Mouse (Mus musculus) heart, postnatal 36 days (tissue): ENCODE data around the gene Fgf4. TPM values are rescaled to one million over a fixed set of nuclear protein-coding genes. Genes with fewer than 3 reads are reported as not detected.
"Not testable (repeated sequence)": the region's sequence is repeated elsewhere in the genome, so short reads cannot be mapped to it uniquely, and the experiment has no call there.

ENCODE experiments used
- DNase-seq, 2 experiments: peaks; one replicate each; pipeline ENCODE4 v3.0.0; 2021 to 2022
- intact Hi-C: fragments of 180-260 bp; cut with DNase I; formaldehyde crosslinking; loops from one replicate; pipeline ENCODE4 v1.15.1; 2025
- total RNA-seq, 2 experiments: library from RNA; stranded (reverse); gene quantifications; 2 replicates each; pipeline ENCODE4 v1.2.3; 2021

Fgf4 gene
- total RNA-seq, 2 experiments from 2014 or later = not detected

GRCm38 (mm10) chr7:144863196-144863595 is 16.0 kb downstream of the Fgf4 start:
- intact Hi-C loops = no loop called here
- DNase-seq = no peak

GRCm38 (mm10) chr7:144864160-144864670 is 17.0 kb downstream of the Fgf4 start:
- intact Hi-C loops = no loop called here
- DNase-seq = no peak

- intact Hi-C loops = no loop called here
- DNase-seq = no peak
Observed at GRCm38 (mm10) chr7:144867161-144867560, 20.0 kb downstream of the Fgf4 start.

- intact Hi-C loops = no loop called here
- DNase-seq = no peak
Observed at GRCm38 (mm10) chr7:144867602-144868001, 20.4 kb downstream of the Fgf4 start.

GRCm38 (mm10) chr7:144872420-144872819 is 25.3 kb downstream of the Fgf4 start:
- no peak for DNase-seq
- intact Hi-C loops = no loop called here

- no peak for DNase-seq
- intact Hi-C loops = no loop called here
Observed at GRCm38 (mm10) chr7:144873160-144873559, 26.0 kb downstream of the Fgf4 start.

- intact Hi-C loops = no loop called here
- DNase-seq = no peak
Observed at GRCm38 (mm10) chr7:144874226-144874625, 27.1 kb downstream of the Fgf4 start.

GRCm38 (mm10) chr7:144878401-144878800 is 31.2 kb downstream of the Fgf4 start:
- DNase-seq = no peak
- intact Hi-C loops = no loop called here

- intact Hi-C loops = no loop called here
- no peak for DNase-seq
Observed at GRCm38 (mm10) chr7:144883106-144883505, 35.9 kb downstream of the Fgf4 start.

- DNase-seq = no peak
- intact Hi-C loops = no loop called here
Observed at GRCm38 (mm10) chr7:144887672-144888071, 40.5 kb downstream of the Fgf4 start.

GRCm38 (mm10) chr7:144888564-144889299 is 41.6 kb downstream of the Fgf4 start:
- no peak for DNase-seq
- intact Hi-C loops = no loop called here

GRCm38 (mm10) chr7:144890661-144891060 is 43.5 kb downstream of the Fgf4 start:
- DNase-seq, intact Hi-C loops: not testable (repeated sequence)

GRCm38 (mm10) chr7:144891863-144892262 is 44.7 kb downstream of the Fgf4 start:
- DNase-seq = no peak
- intact Hi-C loops = no loop called here

GRCm38 (mm10) chr7:144892322-144892721 is 45.2 kb downstream of the Fgf4 start:
- intact Hi-C loops = no loop called here
- no peak for DNase-seq

GRCm38 (mm10) chr7:144894191-144894590 is 47.0 kb downstream of the Fgf4 start:
- intact Hi-C loops = loop anchor here (2.0 kb wide), 1 partner anchor 309 kb away; no protein-coding TSS in a partner anchor
- DNase-seq = peak in 1 of 2 experiments; percentile 36

GRCm38 (mm10) chr7:144894706-144895105 is 47.5 kb downstream of the Fgf4 start:
- DNase-seq = no peak
- intact Hi-C loops = loop anchor here (1.0 to 5.0 kb wide), 4 partner anchors 48 to 310 kb away; no protein-coding TSS in a partner anchor

- intact Hi-C loops = loop anchor here (1.0 to 5.0 kb wide), 4 partner anchors 49 to 311 kb away; no protein-coding TSS in a partner anchor
- peak; percentile 67 to 72 for DNase-seq
Observed at GRCm38 (mm10) chr7:144895305-144896111, 48.3 kb downstream of the Fgf4 start.

- no peak for DNase-seq
- intact Hi-C loops = loop anchor here (5.0 kb wide), 1 partner anchor 114 kb away; no protein-coding TSS in a partner anchor
Observed at GRCm38 (mm10) chr7:144896294-144897218, 49.4 kb downstream of the Fgf4 start, which contains the start of gene Fgf15. TSS of gene Fgf15 (plus strand) at chr7:144896531.

- DNase-seq = no peak
- intact Hi-C loops = loop anchor here (5.0 kb wide), 1 partner anchor 116 kb away; no protein-coding TSS in a partner anchor
Observed at GRCm38 (mm10) chr7:144898506-144898905, 51.3 kb downstream of the Fgf4 start.

GRCm38 (mm10) chr7:144905514-144905913 is 58.3 kb downstream of the Fgf4 start:
- intact Hi-C loops, DNase-seq: not testable (repeated sequence)
